Mouse (Mus musculus) brain, adult 2 months (tissue): ENCODE measurements around the gene U2af1.
"Not testable (repeated sequence)": the region's sequence is repeated elsewhere in the genome, so short reads cannot be mapped to it uniquely, and the experiment has no call there.

ENCODE experiments used
- DNase-seq: peaks from one replicate; pipeline ENCODE4 v3.0.0; 2011; ENCODE audit warnings: low read depth, low spot score

U2af1 gene

DNA sequence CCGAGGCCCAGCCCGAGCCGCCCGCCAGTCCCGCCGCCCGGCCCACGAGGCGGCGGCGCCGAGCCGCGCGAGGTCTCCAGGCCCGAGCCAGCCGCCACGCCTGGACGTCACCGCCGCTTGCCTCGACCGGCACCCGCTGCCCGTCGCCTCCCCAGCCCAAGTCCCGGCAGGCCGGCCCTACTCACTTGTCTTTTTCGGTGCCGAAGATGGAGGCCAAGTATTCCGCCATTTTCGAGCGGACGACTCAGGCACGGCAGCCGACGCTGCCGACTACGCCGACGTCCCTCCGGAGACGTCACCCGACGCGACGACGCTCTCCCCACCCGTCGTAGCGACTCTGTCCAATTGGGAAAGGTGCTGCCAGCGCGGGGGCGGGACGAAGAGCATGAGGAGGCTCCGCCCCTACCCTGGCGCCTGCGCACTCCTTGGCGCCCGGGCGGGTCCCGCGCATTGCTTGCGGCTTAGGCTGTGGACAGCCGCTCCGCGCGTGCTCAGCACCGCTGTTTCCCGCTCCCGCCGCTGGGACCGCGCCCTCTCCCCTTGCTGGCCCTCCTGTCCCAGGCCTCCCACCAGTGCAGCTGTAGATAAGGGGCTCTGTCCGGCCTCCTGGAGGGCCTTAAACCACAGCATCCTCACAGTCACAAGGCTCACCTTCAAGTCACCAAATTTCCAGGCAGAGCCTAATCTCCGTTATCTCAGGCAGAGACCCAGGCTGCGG, at the start of gene U2af1:
Gene U2af1 (minus strand): TSS at position 425 of the 718 bp plus-strand sequence.
- peak; percentile 99 for DNase-seq

DNA sequence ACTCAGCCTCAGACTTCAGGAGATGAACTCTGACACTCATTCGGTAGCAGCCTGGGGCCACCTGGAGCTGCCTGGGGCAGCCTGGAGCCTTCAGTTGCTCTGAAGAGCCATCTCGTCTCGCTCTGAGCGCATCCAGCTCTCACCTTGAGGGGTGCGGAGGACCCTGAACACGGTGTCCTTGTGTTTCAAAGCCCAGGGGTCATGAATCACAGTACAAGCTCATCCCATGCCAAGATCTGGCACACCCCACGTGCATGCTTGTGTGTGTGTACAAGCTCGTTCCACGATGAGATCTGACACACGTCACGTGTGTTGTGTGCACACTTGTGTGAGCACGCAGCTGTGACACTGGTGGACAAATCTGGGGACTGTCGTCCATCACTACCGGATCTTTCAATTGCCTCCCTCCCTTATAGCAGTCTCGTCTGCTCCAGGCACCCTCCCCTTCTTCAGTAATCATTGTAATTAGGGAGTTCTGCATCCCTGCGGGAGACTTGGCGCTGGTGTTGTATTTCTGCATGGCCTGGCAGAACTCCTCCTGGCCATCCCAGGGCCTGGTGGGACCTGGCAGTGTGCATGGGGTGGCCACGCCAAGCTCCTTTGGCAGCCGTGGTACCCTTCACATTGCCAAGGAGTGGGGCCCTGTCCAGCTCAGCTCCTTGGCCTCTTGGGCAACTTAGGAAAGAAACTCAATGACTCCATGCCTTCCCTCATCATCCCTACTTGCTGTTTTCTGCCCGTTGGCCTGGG, 46.8 kb upstream of the U2af1 start:
- peak; percentile 85 for DNase-seq

DNA sequence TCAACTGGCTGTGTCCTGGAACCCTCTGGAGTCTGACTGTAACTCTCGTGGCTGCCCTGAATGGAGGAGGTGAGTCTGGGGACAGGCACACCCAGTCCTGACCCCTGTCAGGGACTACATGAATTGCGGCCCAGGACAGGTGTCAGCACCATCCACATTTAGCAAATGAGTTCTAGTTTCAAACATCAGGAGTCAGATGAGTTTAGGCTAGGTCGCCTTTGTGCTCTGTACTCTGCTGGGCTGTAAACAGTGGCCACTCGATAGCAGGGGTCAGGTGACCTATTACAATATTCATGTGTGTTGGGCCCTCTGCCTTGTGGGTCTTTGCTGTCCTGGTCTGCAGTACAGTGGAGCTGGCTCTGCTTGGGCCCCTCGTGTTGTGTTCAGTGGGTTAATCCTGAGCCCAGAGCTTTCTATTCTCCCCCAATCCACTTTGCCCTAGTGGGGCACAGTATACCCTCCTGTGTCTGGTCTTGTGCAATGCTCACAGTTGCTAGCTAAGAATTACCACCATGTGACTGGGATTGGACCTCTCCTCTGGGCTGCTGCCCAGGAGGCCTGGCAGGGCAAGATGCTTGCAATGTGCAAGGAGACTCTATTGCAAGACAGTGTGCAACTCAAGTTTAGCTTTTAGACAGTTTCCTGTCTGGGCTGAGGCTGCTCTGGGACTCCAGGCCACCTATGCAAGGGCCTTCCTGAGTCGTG, 44.7 kb upstream of the U2af1 start:
- DNase-seq, result no peak

DNA sequence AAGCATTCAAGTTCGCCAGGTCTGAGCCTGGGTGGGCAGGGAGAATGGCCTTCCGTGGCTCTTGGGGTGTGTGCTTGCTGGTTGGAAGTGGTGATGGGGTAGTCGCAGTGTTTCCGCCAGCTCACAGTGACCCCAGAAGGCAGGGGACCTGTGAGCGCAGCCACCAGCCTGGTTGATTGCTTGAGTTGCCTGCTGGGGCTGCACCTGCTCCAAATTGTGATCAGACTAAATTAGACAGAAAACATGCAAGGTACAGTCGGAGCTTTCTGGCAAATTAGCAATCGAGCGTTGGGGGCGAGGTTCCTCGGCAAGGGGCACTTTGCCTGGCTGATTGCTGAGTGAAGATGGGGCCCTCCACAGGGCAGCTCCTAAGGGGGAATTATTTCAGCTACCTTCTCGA, 39.7 kb upstream of the U2af1 start:
- peak; percentile 43 for DNase-seq

GRCm38 (mm10) chr17:31695356-31695755, 36.7 kb upstream of the U2af1 start:
- DNase-seq, result not testable (repeated sequence)

DNA sequence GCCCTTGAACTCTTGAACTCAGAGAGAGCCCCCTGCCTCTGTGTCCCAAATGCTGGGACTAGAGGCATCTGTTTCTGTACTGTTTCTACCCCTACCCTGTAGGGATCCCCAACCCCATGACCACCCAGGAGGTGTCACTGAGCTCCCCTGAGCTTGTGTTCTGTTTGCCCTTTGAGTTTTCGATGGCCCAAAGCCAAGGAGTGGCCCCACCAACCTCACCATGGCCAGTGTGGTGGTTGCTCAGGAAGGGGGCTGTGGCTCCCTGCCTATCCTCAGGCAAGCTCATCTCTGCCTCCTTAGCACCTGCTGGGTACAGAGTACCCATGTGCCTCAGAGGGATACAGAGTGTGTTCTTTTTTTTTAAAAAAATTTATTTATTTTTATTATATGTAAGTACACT, 36.3 kb upstream of the U2af1 start:
- DNase-seq, result no peak

DNA sequence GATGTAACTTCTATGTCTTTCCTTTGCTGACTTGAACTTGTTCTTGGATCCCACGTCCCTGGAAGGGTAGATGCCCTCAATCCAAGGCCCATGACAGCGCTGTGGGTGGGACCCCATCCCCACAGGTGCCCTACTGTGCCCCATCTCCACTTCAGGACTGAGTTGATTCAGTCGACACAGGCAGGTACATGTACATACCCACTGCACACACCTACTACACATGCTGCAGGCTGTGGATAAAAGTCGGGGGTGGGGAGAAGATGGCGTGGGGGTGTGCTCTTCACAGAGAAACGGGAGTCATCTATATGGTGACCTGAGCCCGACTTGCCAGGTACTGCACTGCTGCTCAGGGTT, 35.3 kb upstream of the U2af1 start:
- DNase-seq, result no peak

- peak; percentile 80 for DNase-seq
Observed at GRCm38 (mm10) chr17:31693330-31694022, 34.8 kb upstream of the U2af1 start.

DNA sequence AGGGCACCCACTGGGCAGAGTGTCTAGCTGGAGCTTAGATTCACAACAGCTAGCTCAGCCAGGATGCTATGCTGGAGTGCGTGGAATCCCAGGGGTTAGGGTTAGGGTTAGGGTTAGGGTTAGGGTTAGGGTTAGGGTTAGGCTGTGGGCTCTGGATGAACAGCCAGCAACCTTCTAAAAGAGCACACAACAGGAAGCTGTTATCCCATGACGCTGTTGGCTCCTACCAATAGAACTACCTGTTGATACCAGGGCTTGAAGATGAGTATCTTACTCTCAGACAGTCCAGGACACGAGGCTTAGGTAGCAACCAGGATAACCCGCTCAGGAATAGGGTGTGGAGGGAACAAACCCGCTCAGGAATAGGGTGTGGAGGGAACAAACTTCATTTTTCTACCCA, 34.2 kb upstream of the U2af1 start:
- no peak for DNase-seq

DNA sequence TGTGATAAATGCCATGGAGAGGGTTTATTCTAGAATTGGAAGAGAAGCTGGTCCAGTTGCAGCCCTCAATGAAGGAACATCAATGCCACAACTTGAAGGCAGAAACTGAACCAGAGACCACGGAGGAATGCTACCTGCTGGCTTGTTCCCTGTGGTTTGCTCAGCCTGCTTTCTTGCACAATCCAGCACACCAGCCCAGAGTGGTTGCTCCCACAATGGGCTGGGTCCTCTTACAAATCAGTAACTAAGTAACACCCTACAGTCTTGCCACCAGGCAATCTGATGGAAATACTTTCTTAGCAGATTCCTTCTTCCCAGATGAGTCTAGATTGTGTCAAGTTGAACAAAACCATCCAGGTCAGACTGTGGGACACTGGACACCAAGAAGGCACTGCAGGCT, 30.9 kb upstream of the U2af1 start:
- DNase-seq, result no peak

GRCm38 (mm10) chr17:31688112-31688511, 29.4 kb upstream of the U2af1 start:
- DNase-seq, result no peak

GRCm38 (mm10) chr17:31686225-31686564, 27.5 kb upstream of the U2af1 start:
- no peak for DNase-seq

GRCm38 (mm10) chr17:31685514-31686224, 27.0 kb upstream of the U2af1 start:
- DNase-seq, result peak; percentile 92

GRCm38 (mm10) chr17:31680450-31680849, 21.8 kb upstream of the U2af1 start:
- DNase-seq, result no peak

GRCm38 (mm10) chr17:31677507-31677906, 18.8 kb upstream of the U2af1 start, which contains the start of gene Cryaa:
Cryaa (plus strand) TSS chr17:31677807.
- DNase-seq, result no peak

DNA sequence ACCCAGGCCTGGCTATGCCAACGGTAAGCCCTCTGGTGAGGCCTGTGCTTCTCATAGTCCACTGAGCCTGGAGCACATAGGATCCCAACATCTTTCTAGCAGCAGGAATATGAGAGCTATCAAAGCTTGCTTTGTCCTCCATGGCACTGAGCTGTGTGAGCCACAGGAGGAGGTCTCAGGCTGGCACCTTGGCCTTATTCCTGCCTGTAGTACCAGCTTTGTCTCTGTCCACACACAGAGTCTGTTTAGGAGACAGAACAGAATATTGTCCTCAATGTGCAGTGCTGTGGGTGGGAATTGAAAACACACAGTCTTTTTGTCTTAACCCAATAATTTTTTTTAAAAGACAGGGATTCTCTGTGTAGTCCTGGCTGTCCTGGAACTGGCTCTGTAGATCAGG, 15.7 kb upstream of the U2af1 start:
- DNase-seq, result peak; percentile 94

DNA sequence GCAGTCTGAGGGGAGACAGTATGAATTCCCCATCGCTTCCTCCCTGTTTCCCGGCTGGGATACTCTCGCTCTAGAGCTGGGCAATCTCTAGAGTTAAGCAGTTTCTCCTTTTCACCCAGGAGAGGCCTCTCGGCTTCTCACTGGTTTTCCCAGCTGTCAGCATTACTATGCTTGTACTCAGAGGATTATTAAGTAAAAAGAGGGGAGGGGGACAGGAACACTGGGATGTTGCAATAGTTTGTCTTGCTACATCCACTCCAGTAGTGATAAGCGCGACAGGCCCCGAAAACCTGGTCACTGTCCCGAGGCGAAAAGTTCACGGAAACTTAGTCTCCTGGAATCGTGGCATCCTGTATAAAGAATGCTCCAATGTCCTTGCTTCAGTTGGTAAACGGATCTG, 13.6 kb upstream of the U2af1 start:
- no peak for DNase-seq

DNA sequence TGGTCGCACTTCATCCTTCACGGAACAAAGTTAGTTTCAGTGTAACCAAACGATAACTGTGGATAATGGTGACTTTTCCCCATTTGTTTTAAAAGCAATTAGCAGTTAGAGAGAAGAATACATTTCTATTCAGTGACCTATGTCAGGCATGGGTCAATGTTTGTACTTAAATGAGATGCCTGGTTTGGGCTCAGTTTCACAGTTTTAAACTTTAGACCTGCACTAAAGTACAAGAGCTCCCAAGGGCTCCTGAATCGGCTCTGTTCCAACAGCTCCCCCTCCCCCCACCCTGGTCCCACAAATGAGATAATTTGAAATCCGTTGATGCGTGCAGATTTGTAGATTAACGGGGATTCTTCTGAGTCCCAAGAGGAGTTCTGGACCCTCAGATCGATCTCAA, 13.0 kb upstream of the U2af1 start:
- no peak for DNase-seq

DNA sequence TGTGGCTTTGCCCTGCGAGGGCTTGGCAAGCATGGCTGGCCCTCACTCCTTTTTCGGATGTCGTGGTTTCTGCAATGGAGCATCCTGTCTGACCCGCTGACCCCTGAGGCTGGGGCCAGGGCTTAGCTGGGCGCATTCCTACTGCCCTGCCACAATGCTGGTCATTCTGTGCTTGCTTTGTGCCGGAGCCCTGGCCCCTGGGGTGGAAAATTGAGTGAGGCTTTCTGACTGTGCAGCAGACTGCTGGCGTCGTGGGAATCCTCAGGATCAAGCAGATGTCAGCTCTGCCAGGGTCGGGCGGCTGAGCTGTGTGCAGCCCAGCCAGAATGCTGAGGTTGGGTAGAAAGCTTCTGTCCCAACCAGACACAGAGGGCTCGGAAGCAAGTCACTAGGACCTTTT, 11.5 kb upstream of the U2af1 start:
- no peak for DNase-seq

DNA sequence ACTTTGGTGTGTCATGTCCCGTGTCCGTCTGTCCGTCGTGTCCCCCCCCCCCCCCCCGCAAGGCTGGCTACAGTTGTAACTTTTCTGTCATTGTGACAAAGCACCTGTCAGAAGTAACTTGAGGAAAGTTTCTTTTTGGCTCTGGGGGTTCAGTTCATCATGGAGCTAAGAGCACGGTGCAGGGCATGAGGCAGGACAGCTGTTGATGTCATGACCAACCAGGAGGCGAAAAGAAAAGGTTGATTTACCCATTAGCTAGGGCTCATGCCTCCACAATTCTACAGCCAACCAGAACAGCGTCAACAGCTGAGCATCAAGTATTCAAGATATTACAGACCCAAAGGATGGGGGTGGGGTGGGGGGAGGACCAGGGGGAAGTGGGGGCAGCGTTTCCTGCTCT, 9.6 kb upstream of the U2af1 start:
- DNase-seq, result no peak

GRCm38 (mm10) chr17:31664760-31665159, 6.1 kb upstream of the U2af1 start:
- peak; percentile 89 for DNase-seq
